Mouse (Mus musculus): ENCODE results near the gene Bhlhe40. TPM values are rescaled to one million over a fixed set of nuclear protein-coding genes. Genes with fewer than 3 reads are reported as not detected.

Bhlhe40 gene
- polyA plus RNA-seq, 1 experiment from 2014 or later: 2.8 TPM

GRCm38 (mm10) chr6:108711192-108711964 is 50.9 kb downstream of the Bhlhe40 start:
- Histone ChIP-seq H3K4me2 (no peak overlapping the region), H3K27ac (replicated peaks) (no peak overlapping the region), H3K4me3 (no peak overlapping the region), H3K9me3 (no peaks in the 10 kb centered on the region), H3K36me3 (no peaks in the 10 kb centered on the region), H3K4me1 (replicated peaks) (peaks cover 12% of the 10 kb centered on the region), H3K27me3 (0 out of 2 replicates have a peak, but pooled peaks cover 4% of the 10 kb centered on the region), H3K9ac (no peak overlapping the region)
- no peak for ATAC-seq (ENCODE audit: low read depth)
- WGBS: 74% methylated on average over 4 of the region's 4 CpGs

GRCm38 (mm10) chr6:108712148-108712547 is 51.7 kb downstream of the Bhlhe40 start:
- no peak for ATAC-seq (ENCODE audit: low read depth)
- Histone ChIP-seq H3K4me2 (no peak overlapping the region), H3K36me3 (no peaks in the 10 kb centered on the region)

DNA sequence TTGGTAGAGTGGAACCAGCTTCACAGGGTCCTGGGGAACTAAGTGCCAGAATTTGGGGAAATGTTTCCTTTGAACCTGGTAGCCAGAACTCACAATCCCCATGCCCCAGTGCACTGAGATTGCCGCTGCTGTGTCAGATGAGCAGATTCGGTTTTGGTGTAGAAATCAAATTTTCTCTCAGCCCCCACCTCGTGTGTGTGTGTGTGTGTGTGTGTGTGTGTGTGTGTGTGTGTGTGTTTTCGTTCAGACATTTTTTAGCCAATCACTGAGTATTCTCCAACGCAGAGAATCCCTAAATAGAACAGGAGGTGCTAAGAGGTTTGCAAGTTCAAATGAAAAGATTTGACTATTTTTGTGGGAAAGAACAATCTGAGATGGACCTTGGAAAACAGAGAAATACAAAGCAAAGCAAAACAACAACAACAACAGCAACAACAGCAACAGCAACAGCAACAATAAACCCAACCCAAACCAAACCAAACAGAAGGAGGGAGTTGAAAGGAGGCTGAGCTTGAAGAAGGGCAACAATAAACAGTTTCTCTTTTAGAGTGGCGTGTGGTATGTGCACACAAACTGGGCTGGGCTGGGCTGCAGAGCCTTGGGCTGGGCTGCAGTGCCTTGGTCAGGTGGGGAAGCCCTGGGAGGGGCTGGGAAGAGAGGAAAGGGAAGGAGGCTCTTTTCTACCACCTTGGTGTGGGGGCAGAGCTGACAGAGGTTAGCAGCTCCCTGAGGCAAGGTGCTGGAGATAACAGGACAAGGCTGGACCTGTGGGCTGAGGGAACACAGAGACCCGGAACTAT is 52.9 kb downstream of the Bhlhe40 start:
- 69% methylated on average over 7 of the region's 7 CpGs for WGBS
- Histone ChIP-seq H3K27ac (replicated peaks) (no peak overlapping the region), H3K9ac (no peak overlapping the region), H3K4me3 (no peak overlapping the region), H3K9me3 (no peaks in the 10 kb centered on the region), H3K4me1 (replicated peaks) (peaks cover 12% of the 10 kb centered on the region), H3K4me2 (no peak overlapping the region), H3K27me3 (no peaks in the 10 kb centered on the region), H3K36me3 (no peaks in the 10 kb centered on the region)
- ATAC-seq (ENCODE audit: low read depth): no peak

More at GRCm38 (mm10) chr6:108712148-108712547, 51.7 kb downstream of the Bhlhe40 start:
- H3K4me3 ChIP-seq: no peak overlapping the region
- 0 out of 2 replicates have a peak, but pooled peaks cover 1% of the 10 kb centered on the region for H3K27me3 ChIP-seq
- no peak overlapping the region for H3K27ac ChIP-seq (replicated peaks)
- no peaks in the 10 kb centered on the region for H3K9me3 ChIP-seq
- peaks cover 12% of the 10 kb centered on the region for H3K4me1 ChIP-seq (replicated peaks)
- H3K9ac ChIP-seq: no peak overlapping the region

Other genes starting within 250 kb of the Bhlhe40 start
- 104 and 119 TPM in 2 replicates for gene Arl8b, start 122.5 kb downstream of the Bhlhe40 start, polyA plus RNA-seq (2015; fragmentation: Nextera tagmentation; extraction: Ambion mirVana)
- 7.3 and 8.1 TPM in 2 replicates for gene Edem1, start 168.0 kb downstream of the Bhlhe40 start, polyA plus RNA-seq (2015; fragmentation: Nextera tagmentation; extraction: Ambion mirVana)

Data from neural tube, embryonic 13.5 days (tissue).